Mouse (Mus musculus) myocyte (in vitro differentiated cells): Measurements from ENCODE around the gene Celsr2.

ENCODE experiments used
- CEBPB ChIP-seq: IDR thresholded peaks from 2 replicates; pipeline ENCODE4 v1.6.1; 2011; ENCODE audit warnings: mild to moderate bottlenecking, moderate library complexity; ENCODE audit not compliant: poor library complexity, insufficient read depth, severe bottlenecking
- E2F4 ChIP-seq: IDR thresholded peaks from one replicate; pipeline ENCODE4 v1.6.1; 2011; ENCODE audit warnings: mild to moderate bottlenecking, control low read depth, moderate library complexity; ENCODE audit not compliant: insufficient read depth
- MAX ChIP-seq: IDR thresholded peaks from one replicate; pipeline ENCODE4 v1.6.1; 2011; ENCODE audit warnings: low read depth, mild to moderate bottlenecking, control low read depth
- MYOD1 ChIP-seq, 3 experiments: IDR thresholded peaks; one replicate each; pipeline ENCODE4 v1.6.1; 2011; ENCODE audit warnings: control low read depth in 2 of 3, low read depth in 2 of 3, mild to moderate bottlenecking in 2 of 3, moderate library complexity in 1 of 3; ENCODE audit not compliant: insufficient read length in 2 of 3, control insufficient read depth in 1 of 3
- MYOG ChIP-seq, 3 experiments: IDR thresholded peaks; one replicate each; pipeline ENCODE4 v1.6.1; 2011; ENCODE audit warnings: control low read depth in 2 of 3, low read depth in 2 of 3, mild to moderate bottlenecking in 2 of 3; ENCODE audit not compliant: insufficient read length in 2 of 3, control insufficient read depth in 1 of 3, insufficient read depth in 1 of 3
- POLR2A ChIP-seq: IDR thresholded peaks from one replicate; pipeline ENCODE4 v1.6.1; 2011; ENCODE audit warnings: low read depth, mild to moderate bottlenecking, control low read depth, moderate library complexity; ENCODE audit not compliant: insufficient read length
- POLR2AphosphoS2 ChIP-seq: IDR thresholded peaks from one replicate; pipeline ENCODE4 v1.6.1; 2011; ENCODE audit warnings: low read depth, control low read depth; ENCODE audit not compliant: insufficient read length
- TCF12 ChIP-seq: IDR thresholded peaks from one replicate; pipeline ENCODE4 v1.6.1; 2011; ENCODE audit warnings: mild to moderate bottlenecking, control low read depth; ENCODE audit not compliant: poor library complexity, insufficient read depth, severe bottlenecking
- USF1 ChIP-seq: IDR thresholded peaks from one replicate; pipeline ENCODE4 v1.6.1; 2011; ENCODE audit warnings: low read depth, mild to moderate bottlenecking, control low read depth, moderate library complexity

GRCm38 (mm10) chr3:108411026-108411753 lies 4.2 kb downstream of the Celsr2 start:
- TF ChIP-seq E2F4 (no peak), POLR2A (no peak), MYOD1 (IDR thresholded peaks at IDR 0.05; ENCODE audit: control insufficient read depth in 1 of 3, insufficient read length in 2 of 3, low read depth in 2 of 3) (no peak), TCF12 (no peak), MAX (no peak), CEBPB (no peak), USF1 (no peak), POLR2AphosphoS2 (no peak), MYOG (IDR thresholded peaks at IDR 0.05; ENCODE audit: control insufficient read depth in 1 of 3, insufficient read depth in 1 of 3, insufficient read length in 2 of 3, low read depth in 2 of 3) (no peak)
